Comparison of ENCODE assay signal across 14 mouse cellular contexts in the genomic region with DNA sequence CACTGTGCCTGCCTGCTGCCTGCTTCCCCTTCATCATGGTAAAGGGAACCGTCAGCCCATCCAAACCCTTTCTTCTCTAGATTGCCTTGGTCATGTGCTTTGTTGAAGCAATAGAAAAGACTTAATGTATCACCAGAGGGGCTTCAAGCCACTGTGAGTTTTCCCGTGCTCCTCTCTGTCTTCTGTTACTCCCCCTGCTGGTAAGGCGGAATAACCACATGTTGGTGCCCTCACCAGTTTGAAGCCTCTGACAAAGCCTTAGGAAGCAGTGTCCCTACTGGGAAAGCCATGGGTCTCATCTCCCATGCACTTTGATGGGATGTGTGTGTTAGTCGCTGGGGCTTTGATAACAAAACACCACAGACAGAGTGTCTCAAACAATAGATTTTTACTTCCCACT.
A peak's percentile ranks its signal among the peaks of the same experiment; 100 is the strongest.
DNase-seq lines count a peak whose midpoint lies in the region; ATAC-seq and TF ChIP-seq lines count a peak whose summit lies in the region.
"Had no signal": no experiment of that assay in that cellular context is flagged by ENCODE, and none has a peak within 500 bp of the region (broad histone marks: within the 10 kb centered on the region; RNA-seq: fewer than 3 reads in every experiment).

No protein-coding gene starts in this region.

- H3K36me3 ChIP-seq in liver, postnatal 0 days (replicated peaks; ENCODE audit: insufficient read depth, low read length), result no peaks in the 10 kb centered on the region
- H3K36me3 ChIP-seq in liver, embryonic 11.5 days (ENCODE audit: control insufficient read depth, insufficient read depth, low read length), result no peaks in the 10 kb centered on the region
- no peaks in the 10 kb centered on the region for H3K36me3 ChIP-seq in ES-Bruce4 (ENCODE audit: control insufficient read depth, insufficient read depth, low read length, poor library complexity, severe bottlenecking)
- H3K36me3 ChIP-seq: limb, embryonic 10.5 days; neural tube, embryonic 13.5 days had no signal

- no peak for TF ChIP-seq EP300 in liver, postnatal 0 days (IDR thresholded peaks at IDR 0.05; ENCODE audit: low read depth)
- no peak for TF ChIP-seq EP300 in ES-Bruce4 (IDR thresholded peaks at IDR 0.05; ENCODE audit: insufficient read depth, low read depth, low read length)

- H3K4me3 ChIP-seq in cerebellum, adult 2 months (replicated peaks; ENCODE audit: insufficient read depth, low read depth, low read length), result no peak overlapping the region
- no peak overlapping the region for H3K4me3 ChIP-seq in liver, postnatal 0 days (ENCODE audit: low read depth, low read length)
- no peak overlapping the region for H3K4me3 ChIP-seq in liver, embryonic 11.5 days (ENCODE audit: low read depth, low read length)
- no peak overlapping the region for H3K4me3 ChIP-seq in ES-Bruce4 (ENCODE audit: low read depth, low read length)
- H3K4me3 ChIP-seq: limb, embryonic 10.5 days; neural tube, embryonic 13.5 days had no signal

- 0 out of 2 replicates have a peak, but pooled peaks have one; percentile 6 for TF ChIP-seq CTCF in cerebellum, adult 2 months (IDR thresholded peaks at IDR 0.05; ENCODE audit: borderline replicate concordance, insufficient read depth, low read depth, low read length)
- TF ChIP-seq CTCF in liver, postnatal 0 days (IDR thresholded peaks at IDR 0.05; ENCODE audit: low read depth), result peak; percentile 47
- peak; percentile 36 for TF ChIP-seq CTCF in ES-Bruce4 (IDR thresholded peaks at IDR 0.05; ENCODE audit: low read depth, low read length)
- peak; percentile 8; the same call in 1 of the 2 replicates for TF ChIP-seq CTCF in brain, embryonic 14.5 days (IDR thresholded peaks at IDR 0.05; ENCODE audit: borderline replicate concordance, extremely low read depth, insufficient read depth, insufficient read length)

- no peak overlapping the region for H3K4me2 ChIP-seq in liver, postnatal 0 days (ENCODE audit: low read depth, low read length)
- no peak overlapping the region for H3K4me2 ChIP-seq in liver, embryonic 11.5 days
- H3K4me2 ChIP-seq: neural tube, embryonic 13.5 days had no signal

- H3K4me1 ChIP-seq in cerebellum, adult 2 months (ENCODE audit: control insufficient read depth, insufficient read depth, low read length), result no peaks in the 10 kb centered on the region; the same call in 1 of the 2 replicates
- H3K4me1 ChIP-seq in liver, postnatal 0 days (ENCODE audit: insufficient read depth), result no peaks in the 10 kb centered on the region
- H3K4me1 ChIP-seq in liver, embryonic 11.5 days (replicated peaks; ENCODE audit: control insufficient read depth, insufficient read depth, low read length), result no peaks in the 10 kb centered on the region
- H3K4me1 ChIP-seq in ES-Bruce4 (ENCODE audit: control insufficient read depth, insufficient read depth, low read length), result no peaks in the 10 kb centered on the region
- H3K4me1 ChIP-seq: neural tube, embryonic 13.5 days had no signal

- H3K9ac ChIP-seq in liver, postnatal 0 days (replicated peaks), result no peak overlapping the region
- H3K9ac ChIP-seq in liver, embryonic 11.5 days (ENCODE audit: low read depth, low read length), result no peak overlapping the region
- H3K9ac ChIP-seq in ES-Bruce4 (ENCODE audit: low read depth, poor library complexity, severe bottlenecking), result no peak overlapping the region
- H3K9ac ChIP-seq: neural tube, embryonic 13.5 days had no signal

- no peak for ATAC-seq in liver, postnatal 0 days
- ATAC-seq in liver, embryonic 11.5 days (replicated peaks; ENCODE audit: low FRiP score), result no peak
- ATAC-seq: hindbrain, embryonic 16.5 days had no signal

- TF ChIP-seq POLR2A in cerebellum, adult 2 months (IDR thresholded peaks at IDR 0.05; ENCODE audit: borderline replicate concordance, insufficient read depth, low read length), result no peak
- no peak for TF ChIP-seq POLR2A in ES-Bruce4 (IDR thresholded peaks at IDR 0.05; ENCODE audit: insufficient read depth, low read length)
- no peak for TF ChIP-seq POLR2A in brain, embryonic 14.5 days (IDR thresholded peaks at IDR 0.05; ENCODE audit: borderline replicate concordance, extremely low read depth, insufficient read depth, insufficient read length, poor library complexity, severe bottlenecking)

- no peaks in the 10 kb centered on the region for H3K27me3 ChIP-seq in cerebellum, adult 2 months (ENCODE audit: control insufficient read depth, insufficient read depth, low read length)
- H3K27me3 ChIP-seq in liver, postnatal 0 days (ENCODE audit: insufficient read depth, low read length), result no peaks in the 10 kb centered on the region
- H3K27me3 ChIP-seq in liver, embryonic 11.5 days (replicated peaks; ENCODE audit: control insufficient read depth, insufficient read depth, low read length), result no peaks in the 10 kb centered on the region
- H3K27me3 ChIP-seq in ES-Bruce4 (ENCODE audit: control insufficient read depth, insufficient read depth, low read length, poor library complexity, severe bottlenecking), result no peaks in the 10 kb centered on the region
- H3K27me3 ChIP-seq: neural tube, embryonic 13.5 days had no signal

- intact Hi-C loops in heart, postnatal 14 days (cut with DNase I), result no loop called here
- intact Hi-C loops in gastrocnemius, postnatal 14 days (cut with DNase I; ENCODE audit: low total_unique reads), result no loop called here

- no peak overlapping the region for H3K27ac ChIP-seq in cerebellum, adult 2 months (ENCODE audit: insufficient read depth, low read length)
- H3K27ac ChIP-seq in liver, postnatal 0 days (ENCODE audit: low read depth), result no peak overlapping the region
- H3K27ac ChIP-seq in liver, embryonic 11.5 days (ENCODE audit: low read depth, low read length), result no peak overlapping the region
- H3K27ac ChIP-seq in ES-Bruce4 (ENCODE audit: insufficient read depth, low read length), result no peak overlapping the region
- H3K27ac ChIP-seq: limb, embryonic 10.5 days; neural tube, embryonic 13.5 days had no signal

- 81% methylated on average over 4 of the region's 4 CpGs for WGBS in cerebellum, adult 2 months
- WGBS in liver, postnatal 0 days (ENCODE audit: insufficient replicate concordance), result 62% methylated on average over 4 of the region's 4 CpGs
- WGBS in liver, embryonic 11.5 days, result 77% methylated on average over 4 of the region's 4 CpGs

- no peak for DNase-seq in cerebellum, adult 2 months
- DNase-seq in cerebellum, adult 9-11 months, result no peak
- no peak for DNase-seq in liver, postnatal 0 days
- DNase-seq in liver, embryonic 11.5 days (ENCODE audit: low spot score), result no peak
- no peak for DNase-seq in brain, embryonic 14.5 days (ENCODE audit: low read depth)
- no peak for DNase-seq in heart, postnatal 14 days
- DNase-seq in gastrocnemius, postnatal 14 days, result no peak
- DNase-seq: adrenal gland, adult 8-10 months; cerebellum, postnatal 14 days; heart, postnatal 10 days had no signal

- H3K9me3 ChIP-seq in liver, postnatal 0 days (ENCODE audit: low read length), result no peaks in the 10 kb centered on the region
- no peaks in the 10 kb centered on the region for H3K9me3 ChIP-seq in liver, embryonic 11.5 days (ENCODE audit: control insufficient read depth, low read length)
- no peaks in the 10 kb centered on the region for H3K9me3 ChIP-seq in ES-Bruce4 (replicated peaks; ENCODE audit: control insufficient read depth, insufficient read depth, low read length, poor library complexity, severe bottlenecking)
- H3K9me3 ChIP-seq: limb, embryonic 10.5 days; neural tube, embryonic 13.5 days had no signal
